Mouse (Mus musculus) megakaryocyte, embryonic 14.5 days (primary cell): ENCODE results near the gene 1810010D01Rik. TPM values are rescaled to one million over a fixed set of nuclear protein-coding genes. Genes with fewer than 3 reads are reported as not detected.

Experiments used
- H3K27me3 ChIP-seq: replicated peaks from 2 replicates; pipeline ENCODE3; 2012; ENCODE audit warnings: inconsistent platforms
- H3K36me3 ChIP-seq: replicated peaks from 2 replicates; pipeline ENCODE3; 2012; ENCODE audit warnings: low read length, inconsistent platforms, mixed read lengths
- H3K4me1 ChIP-seq: 2 replicates; pipeline ENCODE4 v1.6.1; 2012; ENCODE audit warnings: inconsistent platforms
- H3K4me3 ChIP-seq: replicated peaks from 2 replicates; pipeline ENCODE3; 2012; ENCODE audit warnings: moderate library complexity, mild to moderate bottlenecking, inconsistent platforms
- H3K9me3 ChIP-seq: 2 replicates; pipeline ENCODE4 v1.6.1; 2012; ENCODE audit warnings: inconsistent platforms
- FLI1 ChIP-seq: IDR thresholded peaks from 2 replicates; pipeline ENCODE4 v1.6.1; 2012; ENCODE audit warnings: low read length, inconsistent platforms, mixed read lengths
- GATA1 ChIP-seq: IDR thresholded peaks from 3 replicates; pipeline ENCODE4 v1.6.1; 2012; ENCODE audit warnings: mixed read lengths, low read length, inconsistent platforms, borderline replicate concordance
- polyA plus RNA-seq: library from polyadenylated mRNA; stranded (reverse); fragments of >175 nt; gene quantifications from 2 replicates; pipeline ENCODE4 v1.2.3, GENCODE M21; 2012; ENCODE audit warnings: low replicate concordance; ENCODE audit not compliant: insufficient read depth

The 1810010D01Rik gene
- 1.3 and 2.1 TPM in 2 replicates for polyA plus RNA-seq

GRCm38 (mm10) chr7:145208006-145208405 lies at the start of gene 1810010D01Rik:
Gene 1810010D01Rik (minus strand): TSS chr7:145208119.
- H3K4me1 ChIP-seq, result peaks cover 47% of the 10 kb centered on the region
- H3K36me3 ChIP-seq, result no peaks in the 10 kb centered on the region
- TF ChIP-seq GATA1 (no peak), FLI1 (no peak)
- peaks cover 77% of the 10 kb centered on the region for H3K27me3 ChIP-seq
- H3K4me3 ChIP-seq, result no peak within 1 kb of the TSS
- no peaks in the 10 kb centered on the region for H3K9me3 ChIP-seq

GRCm38 (mm10) chr7:145256092-145256491 lies 48.2 kb upstream of the 1810010D01Rik start:
- Histone ChIP-seq H3K4me3 (no peak overlapping the region), H3K36me3 (peaks cover 96% of the 10 kb centered on the region), H3K4me1 (peaks cover 36% of the 10 kb centered on the region), H3K9me3 (no peaks in the 10 kb centered on the region), H3K27me3 (no peaks in the 10 kb centered on the region)
- TF ChIP-seq GATA1, result no peak
- TF ChIP-seq FLI1, result no peak

GRCm38 (mm10) chr7:145253986-145254630 lies 46.2 kb upstream of the 1810010D01Rik start:
- no peak overlapping the region for H3K4me3 ChIP-seq
- peaks cover 55% of the 10 kb centered on the region for H3K4me1 ChIP-seq
- peaks cover 88% of the 10 kb centered on the region for H3K36me3 ChIP-seq
- no peaks in the 10 kb centered on the region for H3K27me3 ChIP-seq
- TF ChIP-seq GATA1 (no peak), FLI1 (no peak)
- no peaks in the 10 kb centered on the region for H3K9me3 ChIP-seq

- no peak for TF ChIP-seq GATA1
- no peak for TF ChIP-seq FLI1
- Histone ChIP-seq H3K9me3 (no peaks in the 10 kb centered on the region), H3K4me1 (peaks cover 62% of the 10 kb centered on the region), H3K36me3 (peaks cover 79% of the 10 kb centered on the region), H3K4me3 (no peak overlapping the region), H3K27me3 (no peaks in the 10 kb centered on the region)
Observed at GRCm38 (mm10) chr7:145252715-145253476, 45.0 kb upstream of the 1810010D01Rik start.

GRCm38 (mm10) chr7:145250225-145250624 lies 42.3 kb upstream of the 1810010D01Rik start:
- Histone ChIP-seq H3K4me3 (no peak overlapping the region), H3K36me3 (peaks cover 61% of the 10 kb centered on the region), H3K27me3 (peaks cover 7% of the 10 kb centered on the region), H3K4me1 (peaks cover 79% of the 10 kb centered on the region), H3K9me3 (no peaks in the 10 kb centered on the region)
- no peak for TF ChIP-seq GATA1
- TF ChIP-seq FLI1, result no peak

- TF ChIP-seq FLI1 (no peak), GATA1 (no peak)
- peaks cover 20% of the 10 kb centered on the region for H3K27me3 ChIP-seq
- H3K4me3 ChIP-seq, result peak overlapping the region; percentile 3
- peaks cover 48% of the 10 kb centered on the region for H3K36me3 ChIP-seq
- no peaks in the 10 kb centered on the region for H3K9me3 ChIP-seq
- H3K4me1 ChIP-seq, result peaks cover 72% of the 10 kb centered on the region
Observed at GRCm38 (mm10) chr7:145248911-145249310, 41.0 kb upstream of the 1810010D01Rik start.

- H3K4me3 ChIP-seq, result no peak overlapping the region
- peaks cover 40% of the 10 kb centered on the region for H3K4me1 ChIP-seq
- TF ChIP-seq GATA1 (no peak), FLI1 (no peak)
- peaks cover 4% of the 10 kb centered on the region; the same call in 1 of the 2 replicates for H3K9me3 ChIP-seq
- peaks cover 75% of the 10 kb centered on the region for H3K27me3 ChIP-seq
- peaks cover 8% of the 10 kb centered on the region for H3K36me3 ChIP-seq
Observed at GRCm38 (mm10) chr7:145242851-145243712, 35.2 kb upstream of the 1810010D01Rik start.

- H3K36me3 ChIP-seq, result no peaks in the 10 kb centered on the region
- TF ChIP-seq FLI1, result no peak
- TF ChIP-seq GATA1, result no peak
- peaks cover 30% of the 10 kb centered on the region for H3K4me1 ChIP-seq
- H3K27me3 ChIP-seq, result peaks cover 78% of the 10 kb centered on the region
- H3K4me3 ChIP-seq, result no peak overlapping the region
- peaks cover 4% of the 10 kb centered on the region; the same call in 1 of the 2 replicates for H3K9me3 ChIP-seq
Observed at GRCm38 (mm10) chr7:145242028-145242427, 34.1 kb upstream of the 1810010D01Rik start.

GRCm38 (mm10) chr7:145240929-145241328 lies 33.0 kb upstream of the 1810010D01Rik start:
- peaks cover 86% of the 10 kb centered on the region for H3K27me3 ChIP-seq
- H3K4me3 ChIP-seq, result no peak overlapping the region
- peaks cover 4% of the 10 kb centered on the region; the same call in 1 of the 2 replicates for H3K9me3 ChIP-seq
- peaks cover 21% of the 10 kb centered on the region for H3K4me1 ChIP-seq
- no peaks in the 10 kb centered on the region for H3K36me3 ChIP-seq
- TF ChIP-seq GATA1, result no peak
- no peak for TF ChIP-seq FLI1
